Mouse (Mus musculus): ENCODE results near the gene Olfr1020. TPM values are rescaled to one million over a fixed set of nuclear protein-coding genes. Genes with fewer than 3 reads are reported as not detected.

The Olfr1020 gene
- not detected in 2 replicates for polyA plus RNA-seq (2015; fragmentation: Nextera tagmentation; extraction: Ambion mirVana)

DNA sequence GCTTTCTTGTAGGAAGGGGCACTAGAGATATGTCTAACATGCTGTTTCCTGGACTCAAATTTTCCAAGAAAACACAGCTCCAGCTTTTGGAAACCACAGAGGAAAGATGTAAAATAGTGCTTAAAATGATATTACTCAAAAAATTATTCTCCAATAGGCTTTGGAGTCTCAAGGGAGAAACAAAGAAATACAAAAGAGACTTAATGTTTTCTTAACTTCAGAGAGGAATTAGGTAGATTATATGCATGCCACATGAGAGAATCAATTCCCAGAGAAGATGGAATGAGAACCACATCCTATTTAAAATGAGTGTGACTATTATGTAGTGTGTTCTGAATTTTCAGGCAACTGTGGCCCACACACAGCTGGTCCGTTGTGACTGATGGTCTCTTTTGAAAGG, at the start of gene Olfr1020:
Olfr1020 (plus strand) TSS at position 301 of the 400 bp plus-strand sequence.
- ATAC-seq (replicated peaks): no peak
- H3K27ac ChIP-seq: no peak within 1 kb of the TSS
- WGBS: 78% methylated on average over 1 of the region's 1 CpGs
- no peaks in the 10 kb centered on the region for H3K27me3 ChIP-seq (replicated peaks)
- H3K4me1 ChIP-seq: no peaks in the 10 kb centered on the region
- no peaks in the 10 kb centered on the region for H3K9me3 ChIP-seq
- H3K36me3 ChIP-seq (replicated peaks): no peaks in the 10 kb centered on the region
- no peak within 1 kb of the TSS for H3K4me3 ChIP-seq
- no peak within 1 kb of the TSS for H3K4me2 ChIP-seq
- no peak within 1 kb of the TSS for H3K9ac ChIP-seq

DNA sequence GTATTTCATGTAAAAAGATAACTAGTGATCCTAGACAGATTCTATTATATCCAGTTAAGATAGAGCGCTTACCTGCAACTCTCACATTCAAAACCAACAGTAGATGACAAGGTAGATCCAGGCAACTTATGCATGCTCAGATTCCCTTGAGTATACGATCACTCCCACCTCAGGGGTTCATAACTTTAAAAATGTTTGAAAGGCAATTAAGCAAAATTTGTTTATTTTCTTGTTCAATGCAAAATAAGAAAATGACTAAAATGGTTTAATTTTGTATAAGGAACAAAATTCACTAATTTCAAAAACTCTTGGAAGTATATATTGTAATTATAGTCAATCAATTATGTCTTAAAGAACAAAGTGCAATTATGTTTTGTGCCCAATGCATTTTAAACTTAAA, 44.4 kb upstream of the Olfr1020 start, which contains the start of gene Olfr1016:
Olfr1016 (minus strand) TSS at position 101 of the 400 bp plus-strand sequence.
- H3K4me3 ChIP-seq: no peak within 1 kb of the TSS
- 95% methylated on average over 2 of the region's 2 CpGs for WGBS
- H3K4me1 ChIP-seq: no peaks in the 10 kb centered on the region
- no peaks in the 10 kb centered on the region for H3K27me3 ChIP-seq (replicated peaks)
- no peak within 1 kb of the TSS for H3K9ac ChIP-seq
- H3K9me3 ChIP-seq: no peaks in the 10 kb centered on the region
- no peaks in the 10 kb centered on the region for H3K36me3 ChIP-seq (replicated peaks)
- H3K4me2 ChIP-seq: no peak within 1 kb of the TSS
- H3K27ac ChIP-seq: no peak within 1 kb of the TSS
- no peak for ATAC-seq (replicated peaks)

DNA sequence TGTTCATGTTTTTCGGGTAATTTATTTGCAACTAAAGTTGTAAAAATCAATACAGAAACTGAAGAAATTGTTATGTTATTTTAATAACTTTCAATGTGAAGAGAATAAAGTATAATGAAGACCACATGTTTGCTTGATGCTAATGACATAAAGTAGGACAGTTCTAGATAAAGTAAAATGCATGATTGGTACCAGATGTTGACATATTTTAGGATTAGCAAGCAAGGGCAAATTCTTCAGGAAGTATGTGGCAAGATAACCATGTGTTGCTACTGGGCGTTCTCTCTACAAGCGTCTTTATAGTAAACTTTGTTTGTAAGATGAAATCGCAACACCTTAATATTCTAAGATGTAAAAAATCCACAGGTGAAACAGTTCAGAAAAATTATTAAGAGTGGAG, 42.3 kb upstream of the Olfr1020 start:
- H3K27me3 ChIP-seq (replicated peaks): no peaks in the 10 kb centered on the region
- H3K4me2 ChIP-seq: no peak overlapping the region
- no peaks in the 10 kb centered on the region for H3K4me1 ChIP-seq
- H3K4me3 ChIP-seq: no peak overlapping the region
- no peak for ATAC-seq (replicated peaks)
- H3K9ac ChIP-seq: no peak overlapping the region
- H3K9me3 ChIP-seq: no peaks in the 10 kb centered on the region
- H3K36me3 ChIP-seq (replicated peaks): no peaks in the 10 kb centered on the region
- no peak overlapping the region for H3K27ac ChIP-seq
- 95% methylated on average over 4 of the region's 4 CpGs for WGBS

DNA sequence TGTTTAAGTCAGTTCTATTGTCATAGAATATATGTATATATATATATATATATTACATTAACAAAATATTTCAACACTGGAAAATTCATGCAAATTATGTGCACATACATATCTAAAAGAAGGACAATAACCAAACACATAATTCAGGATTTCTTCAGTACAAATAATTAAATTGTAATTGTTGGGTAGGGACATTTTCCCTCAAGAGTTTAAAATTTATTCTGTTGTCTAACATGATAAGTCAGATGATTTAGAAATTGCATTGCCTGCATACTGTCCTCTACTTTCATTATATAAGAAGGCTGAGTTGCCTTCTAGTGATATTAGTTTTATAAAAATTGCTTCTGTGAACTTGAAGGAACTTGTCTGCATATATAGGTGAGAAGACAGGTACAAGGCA, 28.7 kb upstream of the Olfr1020 start, which contains the start of gene Olfr1018:
Olfr1018 (plus strand) TSS at position 301 of the 400 bp plus-strand sequence.
- Histone ChIP-seq H3K9ac (no peak within 1 kb of the TSS), H3K4me3 (no peak within 1 kb of the TSS), H3K4me2 (no peak within 1 kb of the TSS), H3K27ac (no peak within 1 kb of the TSS), H3K27me3 (replicated peaks) (no peaks in the 10 kb centered on the region), H3K9me3 (no peaks in the 10 kb centered on the region), H3K4me1 (no peaks in the 10 kb centered on the region), H3K36me3 (replicated peaks) (no peaks in the 10 kb centered on the region)
- ATAC-seq (replicated peaks): no peak

DNA sequence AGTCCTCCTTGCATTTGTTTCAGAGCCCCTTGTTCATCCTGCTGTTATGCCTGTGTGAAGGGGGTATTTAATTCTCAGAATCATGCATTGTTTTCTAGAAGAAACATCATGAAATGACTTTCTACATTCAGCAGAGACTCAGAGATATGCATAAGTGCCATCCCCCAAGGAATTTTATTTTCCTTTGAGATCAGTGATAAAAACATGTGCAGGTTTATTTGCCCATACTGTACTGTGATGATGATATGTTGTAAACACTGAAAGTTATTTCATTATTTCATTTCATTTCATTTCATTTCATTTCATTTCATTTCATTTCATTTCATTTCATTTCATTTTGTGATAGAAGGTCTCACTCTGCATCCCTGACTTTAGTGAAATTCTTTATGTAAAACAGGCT, 1.4 kb upstream of the Olfr1020 start, which contains the start of gene Olfr1019:
Olfr1019 (minus strand) TSS at position 101 of the 400 bp plus-strand sequence.
- no peak within 1 kb of the TSS for H3K4me3 ChIP-seq
- ATAC-seq (replicated peaks): no peak
- H3K4me1 ChIP-seq: no peaks in the 10 kb centered on the region
- no peaks in the 10 kb centered on the region for H3K36me3 ChIP-seq (replicated peaks)
- no peak within 1 kb of the TSS for H3K4me2 ChIP-seq
- H3K27ac ChIP-seq: no peak within 1 kb of the TSS
- no peaks in the 10 kb centered on the region for H3K27me3 ChIP-seq (replicated peaks)
- H3K9ac ChIP-seq: no peak within 1 kb of the TSS
- no peaks in the 10 kb centered on the region for H3K9me3 ChIP-seq

DNA sequence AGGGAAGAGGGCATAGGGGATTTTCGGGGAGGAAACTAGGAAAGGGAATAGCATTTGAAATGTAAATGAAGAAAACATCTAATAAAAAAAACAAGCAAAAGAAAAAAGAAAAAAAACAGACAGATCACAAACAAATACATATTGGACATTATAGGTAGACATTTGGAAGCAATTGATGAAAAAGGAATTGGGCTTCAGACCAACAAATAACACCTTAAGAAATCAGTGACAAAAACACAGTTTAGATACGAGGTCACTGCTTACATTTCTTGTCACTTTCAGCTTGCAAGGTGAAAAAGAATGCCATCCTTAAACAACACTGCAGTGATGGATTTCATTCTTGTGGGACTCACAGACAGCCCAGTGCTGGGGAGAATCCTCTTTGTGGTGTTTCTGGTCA, 21.5 kb downstream of the Olfr1020 start, which contains the start of gene Olfr1022:
Olfr1022 (plus strand) TSS at position 301 of the 400 bp plus-strand sequence.
- Histone ChIP-seq H3K27me3 (replicated peaks) (no peaks in the 10 kb centered on the region), H3K4me1 (no peaks in the 10 kb centered on the region), H3K4me3 (no peak within 1 kb of the TSS), H3K27ac (no peak within 1 kb of the TSS), H3K4me2 (no peak within 1 kb of the TSS), H3K9ac (no peak within 1 kb of the TSS), H3K36me3 (replicated peaks) (no peaks in the 10 kb centered on the region), H3K9me3 (no peaks in the 10 kb centered on the region)
- no peak for ATAC-seq (replicated peaks)
- WGBS: 70% methylated on average over 2 of the region's 2 CpGs

DNA sequence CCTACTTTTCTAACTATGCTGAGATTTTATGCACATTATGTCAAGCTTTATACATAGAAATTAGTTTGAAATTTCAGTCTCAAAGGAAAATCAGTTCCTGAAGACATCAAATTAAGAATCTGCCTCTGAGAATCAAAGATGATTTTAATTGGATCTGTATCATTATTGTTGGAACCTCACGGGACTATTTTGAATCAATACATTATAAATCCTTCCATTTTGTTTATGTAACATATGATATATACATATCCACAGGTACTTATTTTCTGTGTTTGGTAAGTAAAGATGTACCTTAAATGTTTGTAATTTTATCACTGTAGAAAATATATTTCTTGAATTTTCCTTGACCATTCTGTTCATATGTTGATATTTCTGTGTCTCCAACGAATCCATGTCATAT, 38.5 kb downstream of the Olfr1020 start, which contains the start of gene Olfr1023:
Olfr1023 (plus strand) TSS at position 301 of the 400 bp plus-strand sequence.
- H3K36me3 ChIP-seq (replicated peaks): no peaks in the 10 kb centered on the region
- H3K4me2 ChIP-seq: no peak within 1 kb of the TSS
- WGBS: 78% methylated on average over 2 of the region's 2 CpGs
- no peak within 1 kb of the TSS for H3K4me3 ChIP-seq
- H3K4me1 ChIP-seq: no peaks in the 10 kb centered on the region
- H3K9me3 ChIP-seq: no peaks in the 10 kb centered on the region
- ATAC-seq (replicated peaks): no peak
- no peak within 1 kb of the TSS for H3K9ac ChIP-seq
- no peaks in the 10 kb centered on the region for H3K27me3 ChIP-seq (replicated peaks)
- no peak within 1 kb of the TSS for H3K27ac ChIP-seq

Other genes starting within 250 kb of the Olfr1020 start
- not detected in 2 replicates for gene Olfr1000, start 235.1 kb upstream of the Olfr1020 start, polyA plus RNA-seq (2015; fragmentation: Nextera tagmentation; extraction: Ambion mirVana)
- gene Olfr1002, start 196.3 kb upstream of the Olfr1020 start, polyA plus RNA-seq (2015; fragmentation: Nextera tagmentation; extraction: Ambion mirVana): not detected in 2 replicates
- not detected in 2 replicates for gene Olfr154, start 182.6 kb upstream of the Olfr1020 start, polyA plus RNA-seq (2015; fragmentation: Nextera tagmentation; extraction: Ambion mirVana)
- gene Olfr1006, start 168.3 kb upstream of the Olfr1020 start, polyA plus RNA-seq (2015; fragmentation: Nextera tagmentation; extraction: Ambion mirVana): not detected in 2 replicates
- not detected in 2 replicates for gene Olfr1008, start 157.6 kb upstream of the Olfr1020 start, polyA plus RNA-seq (2015; fragmentation: Nextera tagmentation; extraction: Ambion mirVana)
- not detected in 2 replicates for gene Olfr1009, start 131.6 kb upstream of the Olfr1020 start, polyA plus RNA-seq (2015; fragmentation: Nextera tagmentation; extraction: Ambion mirVana)
- not detected in 2 replicates for gene Olfr1012, start 84.3 kb upstream of the Olfr1020 start, polyA plus RNA-seq (2015; fragmentation: Nextera tagmentation; extraction: Ambion mirVana)
- gene Olfr1013, start 79.9 kb upstream of the Olfr1020 start, polyA plus RNA-seq (2015; fragmentation: Nextera tagmentation; extraction: Ambion mirVana): not detected in 2 replicates
- not detected in 2 replicates for gene Olfr1014, start 74.3 kb upstream of the Olfr1020 start, polyA plus RNA-seq (2015; fragmentation: Nextera tagmentation; extraction: Ambion mirVana)
- not detected in 2 replicates for gene Olfr1015, start 65.0 kb upstream of the Olfr1020 start, polyA plus RNA-seq (2015; fragmentation: Nextera tagmentation; extraction: Ambion mirVana)
- gene Olfr1016, start 44.5 kb upstream of the Olfr1020 start, polyA plus RNA-seq (2015; fragmentation: Nextera tagmentation; extraction: Ambion mirVana): not detected in 2 replicates
- gene Olfr1018, start 28.6 kb upstream of the Olfr1020 start, polyA plus RNA-seq (2015; fragmentation: Nextera tagmentation; extraction: Ambion mirVana): not detected in 2 replicates
- gene Olfr1019, start 1.5 kb upstream of the Olfr1020 start, polyA plus RNA-seq (2015; fragmentation: Nextera tagmentation; extraction: Ambion mirVana): not detected in 2 replicates
- not detected in 2 replicates for gene Olfr1022, start 21.6 kb downstream of the Olfr1020 start, polyA plus RNA-seq (2015; fragmentation: Nextera tagmentation; extraction: Ambion mirVana)
- gene Olfr1023, start 38.6 kb downstream of the Olfr1020 start, polyA plus RNA-seq (2015; fragmentation: Nextera tagmentation; extraction: Ambion mirVana): not detected in 2 replicates
- gene Olfr1024, start 58.0 kb downstream of the Olfr1020 start, polyA plus RNA-seq (2015; fragmentation: Nextera tagmentation; extraction: Ambion mirVana): not detected in 2 replicates
- not detected in 2 replicates for gene Olfr1025-ps1, start 68.2 kb downstream of the Olfr1020 start, polyA plus RNA-seq (2015; fragmentation: Nextera tagmentation; extraction: Ambion mirVana)
- not detected in 2 replicates for gene Olfr1026, start 74.5 kb downstream of the Olfr1020 start, polyA plus RNA-seq (2015; fragmentation: Nextera tagmentation; extraction: Ambion mirVana)
- not detected in 2 replicates for gene Olfr1028, start 103.4 kb downstream of the Olfr1020 start, polyA plus RNA-seq (2015; fragmentation: Nextera tagmentation; extraction: Ambion mirVana)
- gene Olfr1029, start 126.9 kb downstream of the Olfr1020 start, polyA plus RNA-seq (2015; fragmentation: Nextera tagmentation; extraction: Ambion mirVana): not detected in 2 replicates
- gene Olfr1030, start 132.2 kb downstream of the Olfr1020 start, polyA plus RNA-seq (2015; fragmentation: Nextera tagmentation; extraction: Ambion mirVana): not detected in 2 replicates
- not detected in 2 replicates for gene Olfr1031, start 143.3 kb downstream of the Olfr1020 start, polyA plus RNA-seq (2015; fragmentation: Nextera tagmentation; extraction: Ambion mirVana)
- gene Olfr1032, start 158.5 kb downstream of the Olfr1020 start, polyA plus RNA-seq (2015; fragmentation: Nextera tagmentation; extraction: Ambion mirVana): not detected in 2 replicates
- gene Olfr1033, start 173.6 kb downstream of the Olfr1020 start, polyA plus RNA-seq (2015; fragmentation: Nextera tagmentation; extraction: Ambion mirVana): not detected in 2 replicates
- not detected in 2 replicates for gene Olfr1034, start 198.8 kb downstream of the Olfr1020 start, polyA plus RNA-seq (2015; fragmentation: Nextera tagmentation; extraction: Ambion mirVana)
- gene Olfr1036, start 227.0 kb downstream of the Olfr1020 start, polyA plus RNA-seq (2015; fragmentation: Nextera tagmentation; extraction: Ambion mirVana): not detected in 2 replicates
- not detected in 2 replicates for gene Olfr1037, start 240.4 kb downstream of the Olfr1020 start, polyA plus RNA-seq (2015; fragmentation: Nextera tagmentation; extraction: Ambion mirVana)

Measured in midbrain, embryonic 15.5 days (tissue).